Mouse (Mus musculus): ENCODE measurements at regions not wholly inside any gene's neighbourhood (a gene's known extent, or its start where the extent isn't known, plus 50 kb on each side); places are given as distances from the start of the nearest gene placed in this dataset.

DNA sequence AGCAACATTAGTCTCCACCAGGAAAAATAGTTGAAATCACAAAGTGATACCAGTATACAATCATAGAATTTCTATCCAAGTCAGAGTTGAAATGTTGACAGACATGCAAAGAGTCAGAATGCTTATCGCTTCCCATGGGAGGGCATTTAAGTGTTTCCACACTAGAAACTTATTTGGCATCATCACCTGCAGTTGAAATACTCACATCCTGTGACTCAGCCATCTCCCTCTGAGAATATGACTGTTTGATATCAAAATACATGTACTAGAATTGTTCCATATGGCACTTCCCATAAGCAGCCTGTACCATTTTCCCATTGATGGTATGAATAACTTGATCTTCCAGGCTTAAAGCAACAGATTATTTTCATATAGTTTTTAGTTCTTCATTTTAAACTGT is 2314.1 kb upstream of the Gm7489 start:
- Histone ChIP-seq H3ac (ENCODE audit: control insufficient read depth, insufficient read length, low read depth) (no peak overlapping the region), H3K79me3 (ENCODE audit: low read depth) (no peaks in the 10 kb centered on the region), H3K79me2 (ENCODE audit: control insufficient read depth, insufficient read depth) (no peaks in the 10 kb centered on the region), H3K27me3 (ENCODE audit: control insufficient read depth, insufficient read depth, insufficient read length) (no peaks in the 10 kb centered on the region), H3K4me3 (ENCODE audit: insufficient read depth, poor library complexity, severe bottlenecking) (no peak overlapping the region), H3K36me3 (ENCODE audit: control insufficient read depth, insufficient read depth) (no peaks in the 10 kb centered on the region)
- peak; percentile 40 for TF ChIP-seq CEBPB (IDR thresholded peaks at IDR 0.05; ENCODE audit: low read depth)
- TF ChIP-seq FOSL1 (IDR thresholded peaks at IDR 0.05; ENCODE audit: insufficient read depth, low read length, poor library complexity, severe bottlenecking) = no peak
- no peak for TF ChIP-seq MAX (IDR thresholded peaks at IDR 0.05)
- TF ChIP-seq CTCF (IDR thresholded peaks at IDR 0.05; ENCODE audit: control insufficient read depth, insufficient read depth, insufficient read length) = no peak

DNA sequence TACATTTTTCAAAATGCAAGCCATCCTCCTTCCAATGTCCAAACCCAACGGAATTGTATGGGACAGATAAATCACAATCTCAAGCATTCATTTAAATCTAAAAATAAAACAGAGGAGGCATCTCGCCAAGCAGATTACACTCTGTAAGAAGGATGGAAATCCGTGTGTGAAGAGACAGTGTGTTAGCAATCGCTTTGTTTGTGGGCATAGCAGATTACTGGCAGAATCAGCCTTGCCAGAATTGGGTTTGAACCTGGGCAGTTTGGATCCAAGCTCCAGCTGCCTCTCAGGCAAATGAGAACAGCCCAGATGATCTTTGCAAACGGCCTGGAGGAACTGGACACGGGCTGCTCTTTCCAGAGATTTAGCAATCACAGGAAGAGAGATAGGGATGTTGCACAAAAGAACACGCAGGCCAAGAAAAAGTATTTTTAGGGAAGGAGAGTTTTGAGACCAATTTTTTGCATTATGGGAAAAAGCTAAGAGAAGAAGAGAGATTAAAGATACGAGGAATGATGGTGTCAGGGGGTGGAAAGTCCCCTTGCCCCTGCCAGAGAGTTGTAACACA is 2310.1 kb upstream of the Gm7489 start:
- Histone ChIP-seq H3K36me3 (ENCODE audit: control insufficient read depth, insufficient read depth) (no peaks in the 10 kb centered on the region), H3K4me3 (ENCODE audit: insufficient read depth, poor library complexity, severe bottlenecking) (no peak overlapping the region), H3K79me2 (ENCODE audit: control insufficient read depth, insufficient read depth) (no peaks in the 10 kb centered on the region), H3K79me3 (ENCODE audit: low read depth) (no peaks in the 10 kb centered on the region), H3ac (ENCODE audit: control insufficient read depth, insufficient read length, low read depth) (no peak overlapping the region), H3K27me3 (ENCODE audit: control insufficient read depth, insufficient read depth, insufficient read length) (no peaks in the 10 kb centered on the region)
- no peak for TF ChIP-seq MYOD1 (IDR thresholded peaks at IDR 0.05; ENCODE audit: control insufficient read depth, insufficient read length, low read depth)
- no peak for TF ChIP-seq CEBPB (IDR thresholded peaks at IDR 0.05; ENCODE audit: low read depth)
- TF ChIP-seq USF1 (IDR thresholded peaks at IDR 0.05; ENCODE audit: low read depth) = no peak
- no peak for TF ChIP-seq MAX (IDR thresholded peaks at IDR 0.05)
- TF ChIP-seq CTCF (IDR thresholded peaks at IDR 0.05; ENCODE audit: control insufficient read depth, insufficient read depth, insufficient read length) = no peak
- TF ChIP-seq MYOG (IDR thresholded peaks at IDR 0.05; ENCODE audit: control insufficient read depth, extremely low read depth, insufficient read length) = no peak
- TF ChIP-seq FOSL1 (IDR thresholded peaks at IDR 0.05; ENCODE audit: insufficient read depth, low read length, poor library complexity, severe bottlenecking) = no peak

DNA sequence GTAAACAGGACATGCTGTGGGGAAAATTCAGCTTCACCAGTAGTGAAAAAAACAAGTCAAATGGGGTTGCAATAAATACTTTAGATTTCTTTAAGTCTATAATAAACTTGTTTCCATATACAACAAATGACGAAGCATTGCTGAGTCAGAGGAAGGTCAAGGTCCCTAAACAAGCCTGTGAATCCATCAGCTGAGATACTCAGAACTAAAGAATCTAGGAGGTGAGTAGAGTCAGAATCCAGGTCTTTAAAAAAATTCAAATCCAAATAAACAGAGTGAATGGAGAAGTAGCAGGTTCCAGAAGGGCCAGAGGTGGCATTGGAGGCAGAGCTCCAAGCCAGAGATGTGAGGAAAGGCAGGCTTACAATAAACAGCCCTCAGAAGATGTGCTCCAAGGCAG is 2301.1 kb upstream of the Gm7489 start:
- H3K36me3 ChIP-seq (ENCODE audit: control insufficient read depth, insufficient read depth) = no peaks in the 10 kb centered on the region
- no peak for TF ChIP-seq MAX (IDR thresholded peaks at IDR 0.05)
- TF ChIP-seq MYOG (IDR thresholded peaks at IDR 0.05; ENCODE audit: control insufficient read depth, extremely low read depth, insufficient read length) = no peak
- TF ChIP-seq MYOD1 (IDR thresholded peaks at IDR 0.05; ENCODE audit: control insufficient read depth, insufficient read length, low read depth) = no peak
- no peak for TF ChIP-seq CTCF (IDR thresholded peaks at IDR 0.05; ENCODE audit: control insufficient read depth, insufficient read depth, insufficient read length)
- no peak for TF ChIP-seq USF1 (IDR thresholded peaks at IDR 0.05; ENCODE audit: low read depth)
- no peak for TF ChIP-seq CEBPB (IDR thresholded peaks at IDR 0.05; ENCODE audit: low read depth)
- TF ChIP-seq FOSL1 (IDR thresholded peaks at IDR 0.05; ENCODE audit: insufficient read depth, low read length, poor library complexity, severe bottlenecking) = no peak
- no peaks in the 10 kb centered on the region for H3K79me3 ChIP-seq (ENCODE audit: low read depth)
- H3K79me2 ChIP-seq (ENCODE audit: control insufficient read depth, insufficient read depth) = no peaks in the 10 kb centered on the region
- no peak overlapping the region for H3ac ChIP-seq (ENCODE audit: control insufficient read depth, insufficient read length, low read depth)
- no peak overlapping the region for H3K4me3 ChIP-seq (ENCODE audit: insufficient read depth, poor library complexity, severe bottlenecking)
- H3K27me3 ChIP-seq (ENCODE audit: control insufficient read depth, insufficient read depth, insufficient read length) = no peaks in the 10 kb centered on the region

GRCm38 (mm10) chr15:51586146-51586545 is 2298.6 kb upstream of the Gm7489 start:
- no peak overlapping the region for H3K4me3 ChIP-seq (ENCODE audit: insufficient read depth, poor library complexity, severe bottlenecking)

GRCm38 (mm10) chr15:51591406-51592068 is 2293.2 kb upstream of the Gm7489 start:
- no peaks in the 10 kb centered on the region for H3K79me2 ChIP-seq (ENCODE audit: control insufficient read depth, insufficient read depth)
- no peaks in the 10 kb centered on the region for H3K79me3 ChIP-seq (ENCODE audit: low read depth)
- H3ac ChIP-seq (ENCODE audit: control insufficient read depth, insufficient read length, low read depth) = no peak overlapping the region
- no peaks in the 10 kb centered on the region for H3K27me3 ChIP-seq (ENCODE audit: control insufficient read depth, insufficient read depth, insufficient read length)
- no peak overlapping the region for H3K4me3 ChIP-seq (ENCODE audit: insufficient read depth, poor library complexity, severe bottlenecking)
- no peaks in the 10 kb centered on the region for H3K36me3 ChIP-seq (ENCODE audit: control insufficient read depth, insufficient read depth)
- TF ChIP-seq CEBPB (IDR thresholded peaks at IDR 0.05; ENCODE audit: low read depth) = no peak
- TF ChIP-seq USF1 (IDR thresholded peaks at IDR 0.05; ENCODE audit: low read depth) = no peak
- TF ChIP-seq CTCF (IDR thresholded peaks at IDR 0.05; ENCODE audit: control insufficient read depth, insufficient read depth, insufficient read length) = no peak
- no peak for TF ChIP-seq MYOG (IDR thresholded peaks at IDR 0.05; ENCODE audit: control insufficient read depth, extremely low read depth, insufficient read length)
- TF ChIP-seq MYOD1 (IDR thresholded peaks at IDR 0.05; ENCODE audit: control insufficient read depth, insufficient read length, low read depth) = no peak
- no peak for TF ChIP-seq MAX (IDR thresholded peaks at IDR 0.05)
- TF ChIP-seq FOSL1 (IDR thresholded peaks at IDR 0.05; ENCODE audit: insufficient read depth, low read length, poor library complexity, severe bottlenecking) = no peak

More at GRCm38 (mm10) chr15:51586146-51586545, 2298.6 kb upstream of the Gm7489 start:
- Histone ChIP-seq H3K27me3 (ENCODE audit: control insufficient read depth, insufficient read depth, insufficient read length) (no peaks in the 10 kb centered on the region), H3K79me2 (ENCODE audit: control insufficient read depth, insufficient read depth) (no peaks in the 10 kb centered on the region), H3ac (ENCODE audit: control insufficient read depth, insufficient read length, low read depth) (no peak overlapping the region), H3K79me3 (ENCODE audit: low read depth) (no peaks in the 10 kb centered on the region), H3K36me3 (ENCODE audit: control insufficient read depth, insufficient read depth) (no peaks in the 10 kb centered on the region)
- no peak for TF ChIP-seq CTCF (IDR thresholded peaks at IDR 0.05; ENCODE audit: control insufficient read depth, insufficient read depth, insufficient read length)
- TF ChIP-seq MYOD1 (IDR thresholded peaks at IDR 0.05; ENCODE audit: control insufficient read depth, insufficient read length, low read depth) = no peak
- no peak for TF ChIP-seq FOSL1 (IDR thresholded peaks at IDR 0.05; ENCODE audit: insufficient read depth, low read length, poor library complexity, severe bottlenecking)
- TF ChIP-seq USF1 (IDR thresholded peaks at IDR 0.05; ENCODE audit: low read depth) = no peak
- no peak for TF ChIP-seq CEBPB (IDR thresholded peaks at IDR 0.05; ENCODE audit: low read depth)
- no peak for TF ChIP-seq MYOG (IDR thresholded peaks at IDR 0.05; ENCODE audit: control insufficient read depth, extremely low read depth, insufficient read length)
- no peak for TF ChIP-seq MAX (IDR thresholded peaks at IDR 0.05)
